Mouse (Mus musculus): ENCODE data around the gene Hsd17b6. TPM values are rescaled to one million over a fixed set of nuclear protein-coding genes. Genes with fewer than 3 reads are reported as not detected.
A peak's percentile ranks its signal among the peaks of the same experiment; 100 is the strongest.
"Not testable (repeated sequence)": the region's sequence is repeated elsewhere in the genome, so short reads cannot be mapped to it uniquely, and the experiment has no call there.

Gene Hsd17b6
- not detected in 2 replicates for polyA plus RNA-seq (2012; ENCODE audit: insufficient read depth, low replicate concordance)

- TF ChIP-seq FLI1 (IDR thresholded peaks at IDR 0.05; ENCODE audit: low read length) (no peak), GATA1 (IDR thresholded peaks at IDR 0.05; ENCODE audit: borderline replicate concordance, low read length) (no peak)
- no peaks in the 10 kb centered on the region for H3K36me3 ChIP-seq (replicated peaks; ENCODE audit: low read length)
- H3K27me3 ChIP-seq (replicated peaks) = peaks cover 4% of the 10 kb centered on the region
- peaks cover 3% of the 10 kb centered on the region; the same call in 1 of the 2 replicates for H3K4me1 ChIP-seq
- no peak within 1 kb of the TSS for H3K4me3 ChIP-seq (replicated peaks)
- H3K9me3 ChIP-seq = no peaks in the 10 kb centered on the region
These were observed at the start of gene Hsd17b6 for GRCm38 (mm10) chr10:128007446-128007845. TSS of gene Hsd17b6 (minus strand) at chr10:128007611.

- Histone ChIP-seq H3K27me3 (replicated peaks) (no peaks in the 10 kb centered on the region), H3K9me3 (no peaks in the 10 kb centered on the region), H3K4me1 (peaks cover 5% of the 10 kb centered on the region), H3K4me3 (replicated peaks) (no peak overlapping the region), H3K36me3 (replicated peaks; ENCODE audit: low read length) (peaks cover 36% of the 10 kb centered on the region)
- TF ChIP-seq FLI1 (IDR thresholded peaks at IDR 0.05; ENCODE audit: low read length) (no peak), GATA1 (IDR thresholded peaks at IDR 0.05; ENCODE audit: borderline replicate concordance, low read length) (no peak)
These were observed 45.6 kb upstream of the Hsd17b6 start for GRCm38 (mm10) chr10:128053001-128053400.

- H3K9me3 ChIP-seq; H3K4me1 ChIP-seq; H3K4me3 ChIP-seq (replicated peaks); H3K27me3 ChIP-seq (replicated peaks): not testable (repeated sequence)
- H3K36me3 ChIP-seq (replicated peaks; ENCODE audit: low read length) = peaks cover 43% of the 10 kb centered on the region
These were observed 44.7 kb upstream of the Hsd17b6 start for GRCm38 (mm10) chr10:128052136-128052535.

GRCm38 (mm10) chr10:128051589-128051988 is 44.2 kb upstream of the Hsd17b6 start:
- no peaks in the 10 kb centered on the region for H3K27me3 ChIP-seq (replicated peaks)
- H3K36me3 ChIP-seq (replicated peaks; ENCODE audit: low read length) = peaks cover 48% of the 10 kb centered on the region
- H3K9me3 ChIP-seq = no peaks in the 10 kb centered on the region
- H3K4me1 ChIP-seq = no peaks in the 10 kb centered on the region
- no peak for TF ChIP-seq FLI1 (IDR thresholded peaks at IDR 0.05; ENCODE audit: low read length)
- no peak for TF ChIP-seq GATA1 (IDR thresholded peaks at IDR 0.05; ENCODE audit: borderline replicate concordance, low read length)
- no peak overlapping the region for H3K4me3 ChIP-seq (replicated peaks)

GRCm38 (mm10) chr10:128050355-128050754 is 42.9 kb upstream of the Hsd17b6 start:
- no peaks in the 10 kb centered on the region for H3K27me3 ChIP-seq (replicated peaks)
- no peak for TF ChIP-seq FLI1 (IDR thresholded peaks at IDR 0.05; ENCODE audit: low read length)
- no peak for TF ChIP-seq GATA1 (IDR thresholded peaks at IDR 0.05; ENCODE audit: borderline replicate concordance, low read length)
- peaks cover 61% of the 10 kb centered on the region for H3K36me3 ChIP-seq (replicated peaks; ENCODE audit: low read length)
- H3K9me3 ChIP-seq = no peaks in the 10 kb centered on the region
- no peaks in the 10 kb centered on the region; the same call in 1 of the 2 replicates for H3K4me1 ChIP-seq
- H3K4me3 ChIP-seq (replicated peaks) = no peak overlapping the region

- no peak for TF ChIP-seq FLI1 (IDR thresholded peaks at IDR 0.05; ENCODE audit: low read length)
- no peak for TF ChIP-seq GATA1 (IDR thresholded peaks at IDR 0.05; ENCODE audit: borderline replicate concordance, low read length)
- peaks cover 67% of the 10 kb centered on the region for H3K36me3 ChIP-seq (replicated peaks; ENCODE audit: low read length)
- H3K4me3 ChIP-seq (replicated peaks) = no peak overlapping the region
- H3K27me3 ChIP-seq (replicated peaks) = no peaks in the 10 kb centered on the region
- H3K9me3 ChIP-seq = no peaks in the 10 kb centered on the region
- peaks cover 5% of the 10 kb centered on the region for H3K4me1 ChIP-seq
These were observed 42.3 kb upstream of the Hsd17b6 start for GRCm38 (mm10) chr10:128049741-128050140.

GRCm38 (mm10) chr10:128048157-128048556 is 40.7 kb upstream of the Hsd17b6 start:
- peaks cover 83% of the 10 kb centered on the region for H3K36me3 ChIP-seq (replicated peaks; ENCODE audit: low read length)
- H3K9me3 ChIP-seq = no peaks in the 10 kb centered on the region
- no peak for TF ChIP-seq GATA1 (IDR thresholded peaks at IDR 0.05; ENCODE audit: borderline replicate concordance, low read length)
- TF ChIP-seq FLI1 (IDR thresholded peaks at IDR 0.05; ENCODE audit: low read length) = no peak
- peaks cover 21% of the 10 kb centered on the region for H3K4me1 ChIP-seq
- H3K27me3 ChIP-seq (replicated peaks) = no peaks in the 10 kb centered on the region
- no peak overlapping the region for H3K4me3 ChIP-seq (replicated peaks)

- peak overlapping the region; percentile 20 for H3K4me3 ChIP-seq (replicated peaks)
- peaks cover 70% of the 10 kb centered on the region for H3K4me1 ChIP-seq
- H3K27me3 ChIP-seq (replicated peaks) = no peaks in the 10 kb centered on the region
- TF ChIP-seq FLI1 (IDR thresholded peaks at IDR 0.05; ENCODE audit: low read length) (no peak), GATA1 (IDR thresholded peaks at IDR 0.05; ENCODE audit: borderline replicate concordance, low read length) (no peak)
- H3K36me3 ChIP-seq (replicated peaks; ENCODE audit: low read length) = peaks cover 98% of the 10 kb centered on the region
- no peaks in the 10 kb centered on the region for H3K9me3 ChIP-seq
These were observed 35.8 kb upstream of the Hsd17b6 start for GRCm38 (mm10) chr10:128043041-128043835.

- Histone ChIP-seq H3K9me3 (no peaks in the 10 kb centered on the region), H3K4me3 (replicated peaks) (no peak overlapping the region), H3K27me3 (replicated peaks) (no peaks in the 10 kb centered on the region), H3K36me3 (replicated peaks; ENCODE audit: low read length) (peaks cover 98% of the 10 kb centered on the region), H3K4me1 (peaks cover 78% of the 10 kb centered on the region)
- TF ChIP-seq FLI1 (IDR thresholded peaks at IDR 0.05; ENCODE audit: low read length) (no peak), GATA1 (IDR thresholded peaks at IDR 0.05; ENCODE audit: borderline replicate concordance, low read length) (no peak)
These were observed 35.1 kb upstream of the Hsd17b6 start for GRCm38 (mm10) chr10:128042466-128042865.

- TF ChIP-seq GATA1 (IDR thresholded peaks at IDR 0.05; ENCODE audit: borderline replicate concordance, low read length) (no peak), FLI1 (IDR thresholded peaks at IDR 0.05; ENCODE audit: low read length) (no peak)
- Histone ChIP-seq H3K36me3 (replicated peaks; ENCODE audit: low read length) (peaks cover 93% of the 10 kb centered on the region), H3K4me1 (peaks cover 84% of the 10 kb centered on the region)
These were observed 34.2 kb upstream of the Hsd17b6 start for GRCm38 (mm10) chr10:128041636-128042035.

More at GRCm38 (mm10) chr10:128041636-128042035, 34.2 kb upstream of the Hsd17b6 start:
- Histone ChIP-seq H3K9me3 (no peaks in the 10 kb centered on the region), H3K4me3 (replicated peaks) (no peak overlapping the region), H3K27me3 (replicated peaks) (no peaks in the 10 kb centered on the region)

Data from megakaryocyte, embryonic 14.5 days (primary cell).